Mouse (Mus musculus): ENCODE data around the gene Fam135a.

The Fam135a gene

DNA sequence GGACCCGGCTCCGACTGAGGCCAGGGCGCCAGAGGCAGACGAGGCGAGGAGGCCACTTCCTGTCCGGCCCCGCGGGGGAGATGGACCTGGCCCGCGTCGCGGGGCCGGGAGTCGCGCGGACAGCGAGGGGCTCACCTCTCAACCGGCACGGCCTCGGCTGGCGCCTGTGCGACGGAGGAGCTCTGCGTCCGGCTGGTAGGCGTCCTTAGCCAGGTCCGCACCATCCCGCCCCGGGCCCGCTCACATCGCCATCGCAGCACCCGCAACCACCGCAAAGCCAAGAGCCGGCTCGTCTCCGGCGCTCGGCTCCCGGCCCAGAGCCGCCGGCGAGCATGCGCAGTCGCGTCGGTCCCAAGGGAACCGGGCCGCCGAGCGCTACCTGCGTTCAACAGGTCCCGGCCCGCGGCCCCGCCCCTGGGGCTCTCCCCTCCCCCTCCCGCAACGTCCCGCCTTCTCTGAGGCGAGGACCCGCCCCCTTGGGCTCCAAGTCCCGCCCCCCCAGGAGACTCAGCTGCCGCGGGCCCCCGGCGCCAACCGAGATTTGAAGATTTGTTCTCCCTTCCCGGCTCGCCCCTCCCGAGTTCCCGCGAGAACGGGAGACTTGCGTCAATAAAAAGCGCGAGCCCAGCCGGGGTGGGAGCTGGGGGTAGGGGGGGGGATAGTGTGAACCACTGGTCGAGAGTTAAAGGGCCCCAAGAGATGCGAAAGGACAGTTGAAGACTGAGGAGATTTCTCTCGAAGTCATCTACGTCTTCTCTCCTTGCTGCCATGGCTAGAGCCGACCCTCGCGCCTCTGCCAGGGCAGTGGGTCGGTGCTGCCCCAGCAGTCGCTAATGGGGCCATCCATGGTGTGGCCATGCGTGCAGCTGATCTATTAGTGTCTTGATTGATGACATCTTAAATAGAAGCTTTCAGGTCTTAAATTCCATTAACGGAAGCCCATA, at the start of gene Fam135a:
Gene Fam135a, minus strand, starts transcription at position 416 of the 944 bp plus-strand sequence.
- DNase-seq, result peak; percentile 72 to 74

DNA sequence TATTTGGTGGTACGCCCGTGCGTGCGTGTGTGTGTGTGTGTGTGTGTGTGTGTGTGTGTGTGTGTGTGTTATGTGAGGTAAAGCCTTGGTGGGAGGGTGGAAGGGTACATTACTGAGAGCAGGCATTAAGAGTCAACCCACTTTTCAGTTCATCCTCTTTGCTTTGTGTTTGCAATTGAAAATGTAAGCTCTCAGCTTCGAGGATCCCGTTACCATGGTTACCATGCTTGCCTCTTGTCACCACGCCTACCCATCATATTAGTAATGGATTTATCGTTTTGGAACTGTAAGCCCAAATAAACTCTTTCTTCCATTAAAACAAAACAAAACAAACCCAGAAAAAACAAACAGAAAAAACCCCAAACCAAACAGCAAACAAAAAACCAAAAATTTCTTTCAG, 43.4 kb upstream of the Fam135a start:
- DNase-seq, result no peak

DNA sequence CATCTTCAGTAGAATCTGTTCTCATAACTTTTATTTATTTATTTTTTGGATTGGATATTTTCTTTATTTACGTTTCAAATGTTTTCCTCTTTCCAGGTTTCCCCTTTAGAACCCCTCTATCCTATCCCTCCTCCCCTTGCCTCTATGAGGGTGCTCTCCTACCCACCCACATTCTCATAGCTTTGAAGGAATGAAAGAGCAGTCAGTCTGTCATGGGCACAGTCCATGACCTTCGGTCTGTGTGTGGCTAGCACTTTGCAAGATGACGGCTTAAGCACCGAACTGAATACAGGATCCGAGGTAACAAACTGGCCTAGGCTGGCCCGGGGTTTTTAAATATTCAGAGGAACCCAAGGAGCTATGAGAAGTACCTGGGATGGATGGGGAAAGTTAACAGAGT, 40.4 kb upstream of the Fam135a start:
- no peak for DNase-seq

DNA sequence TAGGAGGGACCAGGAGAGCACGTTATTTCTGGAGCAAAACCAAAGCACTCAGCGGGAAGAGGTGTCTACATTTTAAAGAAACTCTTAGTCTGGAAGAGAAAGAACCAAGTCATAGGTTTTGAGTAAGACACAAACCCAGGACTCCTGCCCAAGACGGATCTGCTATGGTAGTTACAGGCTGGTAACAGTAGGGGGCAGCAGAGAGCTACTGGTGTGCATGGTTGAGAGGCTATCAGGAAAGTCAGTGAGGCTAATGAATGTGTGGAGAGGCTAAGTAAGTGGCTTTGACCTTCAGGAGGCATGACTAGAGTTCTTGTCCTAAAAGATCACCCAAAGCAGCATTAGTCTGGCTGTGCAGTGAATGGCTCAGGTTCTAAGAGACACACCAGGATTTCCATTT, 37.0 kb upstream of the Fam135a start:
- DNase-seq, result peak; percentile 53 to 54

DNA sequence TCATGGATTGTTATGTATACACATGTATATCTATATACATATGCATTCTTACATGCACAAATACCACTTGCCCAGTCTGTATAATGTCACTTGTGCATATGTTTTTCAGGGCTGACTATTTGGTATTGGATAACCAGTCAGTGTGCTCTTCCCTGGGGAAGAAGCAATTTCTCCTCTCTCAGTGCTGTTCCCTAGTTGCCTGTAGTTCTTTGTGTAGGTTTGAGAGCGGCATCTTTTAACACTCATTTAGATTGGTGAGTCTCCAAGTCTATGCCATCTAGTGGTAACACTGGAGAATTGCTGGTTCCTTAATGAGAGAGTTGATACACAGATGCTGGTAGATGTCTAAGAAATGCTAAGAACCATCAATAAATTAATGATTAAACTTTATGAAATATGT, 34.7 kb upstream of the Fam135a start:
- DNase-seq, result no peak

DNA sequence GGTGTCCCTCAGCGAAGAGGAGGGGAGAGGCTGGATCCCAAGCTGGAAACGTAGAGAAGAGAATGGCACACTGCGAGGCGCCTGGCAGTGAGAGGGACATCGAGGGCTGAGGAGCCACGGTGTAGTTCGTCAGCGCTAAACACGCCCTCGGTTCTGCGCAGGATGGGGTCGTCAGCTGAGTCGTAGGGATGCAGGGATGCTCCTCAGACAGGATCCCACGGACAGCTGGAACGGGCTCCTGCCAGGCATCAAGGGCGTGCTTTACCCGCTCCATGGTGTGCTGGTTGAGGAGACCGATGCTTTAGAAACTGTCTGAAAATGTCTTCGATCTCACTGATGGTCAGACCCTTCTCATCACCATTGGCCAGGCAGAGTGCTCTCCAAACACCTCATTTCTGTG, 33.7 kb upstream of the Fam135a start:
- no peak for DNase-seq

DNA sequence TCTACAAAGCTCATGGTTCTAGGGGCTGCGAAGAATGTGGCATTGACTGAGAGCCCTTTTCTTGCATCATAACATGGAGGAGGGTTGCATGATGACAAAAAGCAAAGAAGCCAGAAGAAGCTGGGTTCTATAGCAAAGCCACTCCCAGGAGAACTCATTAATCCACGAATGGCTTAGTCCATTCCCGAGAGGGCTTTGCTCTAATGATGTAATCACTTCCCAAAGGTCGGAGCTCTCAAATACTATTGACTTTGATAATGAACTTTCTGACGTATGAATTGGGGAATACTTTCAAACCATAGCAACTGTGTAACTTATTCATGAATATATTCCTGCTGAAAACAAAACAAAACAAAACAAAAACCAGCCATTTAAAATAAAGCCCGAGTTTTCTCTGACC, 27.7 kb upstream of the Fam135a start:
- no peak for DNase-seq

DNA sequence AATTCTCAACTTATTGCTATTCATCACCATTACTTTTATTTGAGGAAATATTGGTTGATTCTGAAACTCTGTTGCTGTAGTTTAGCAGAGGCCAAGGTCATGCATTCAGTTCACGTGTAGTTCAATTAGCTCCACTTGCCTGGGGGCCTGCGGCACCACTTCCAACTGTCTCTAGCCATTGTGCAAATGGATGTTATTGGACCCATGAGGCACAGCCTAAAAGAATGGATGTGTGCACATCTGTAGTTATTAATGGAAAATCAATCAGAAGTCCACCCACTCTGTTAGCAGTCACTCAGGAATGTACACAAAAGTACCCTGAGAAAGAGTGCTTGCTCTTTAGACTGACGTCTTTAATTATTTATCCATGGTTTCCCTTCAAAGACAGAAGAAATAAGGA, 24.5 kb upstream of the Fam135a start:
- no peak for DNase-seq

DNA sequence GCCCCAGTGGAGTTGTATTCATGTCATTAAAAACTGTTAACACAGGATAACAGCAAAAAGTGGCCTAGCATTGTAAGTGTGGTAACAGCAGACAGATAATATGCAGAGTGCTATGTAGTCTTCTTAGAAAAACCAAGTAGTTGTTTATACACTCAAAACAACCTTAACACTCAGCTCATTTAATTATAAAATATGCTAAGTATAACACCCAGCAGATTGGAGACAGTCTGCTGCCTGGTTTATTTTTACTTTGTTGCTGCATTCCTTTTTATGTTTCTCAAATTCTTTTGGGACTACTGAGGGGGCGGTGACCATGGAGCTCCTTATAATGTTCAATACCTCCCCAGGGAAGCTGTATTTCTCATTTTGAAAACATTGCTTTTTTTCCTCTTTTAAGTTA, 22.4 kb upstream of the Fam135a start:
- DNase-seq, result no peak

DNA sequence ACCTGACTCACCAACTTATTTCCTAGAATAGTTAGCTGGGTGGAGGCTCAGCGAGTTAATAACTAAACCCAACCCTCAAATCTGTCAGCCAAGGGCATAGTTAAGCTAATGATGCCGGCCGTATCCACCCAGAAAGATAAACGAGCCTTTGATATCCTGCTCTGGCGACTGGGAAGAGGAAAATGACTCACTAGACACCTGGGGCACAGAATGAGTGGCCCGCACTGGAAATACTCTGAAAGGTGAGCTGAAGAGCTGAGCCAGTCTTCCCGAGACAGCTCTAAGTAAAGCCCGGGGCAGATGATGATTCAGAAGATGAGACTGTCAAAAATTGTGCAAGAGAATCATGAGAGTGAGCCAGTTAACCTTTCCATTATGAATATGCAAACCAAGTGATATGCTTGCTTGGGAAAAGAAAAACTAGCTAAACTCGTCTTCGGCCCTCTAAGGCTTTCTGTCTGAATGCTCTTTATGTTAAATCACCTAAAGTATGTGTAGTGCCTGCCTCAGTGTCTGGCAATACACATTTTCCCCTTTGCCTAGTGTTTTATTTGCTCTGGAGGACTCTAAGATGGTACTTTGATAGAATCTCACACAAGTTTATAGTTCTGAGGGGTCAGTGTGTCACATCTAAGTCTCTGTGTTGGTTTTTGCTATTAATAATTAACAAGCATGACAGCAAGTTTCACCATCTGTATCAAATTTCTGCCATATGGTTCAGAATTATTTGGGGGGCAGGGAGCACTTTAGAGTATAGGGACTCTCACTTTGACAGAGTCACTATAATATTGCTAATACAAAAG, 8.0 kb upstream of the Fam135a start:
- no peak for DNase-seq

DNA sequence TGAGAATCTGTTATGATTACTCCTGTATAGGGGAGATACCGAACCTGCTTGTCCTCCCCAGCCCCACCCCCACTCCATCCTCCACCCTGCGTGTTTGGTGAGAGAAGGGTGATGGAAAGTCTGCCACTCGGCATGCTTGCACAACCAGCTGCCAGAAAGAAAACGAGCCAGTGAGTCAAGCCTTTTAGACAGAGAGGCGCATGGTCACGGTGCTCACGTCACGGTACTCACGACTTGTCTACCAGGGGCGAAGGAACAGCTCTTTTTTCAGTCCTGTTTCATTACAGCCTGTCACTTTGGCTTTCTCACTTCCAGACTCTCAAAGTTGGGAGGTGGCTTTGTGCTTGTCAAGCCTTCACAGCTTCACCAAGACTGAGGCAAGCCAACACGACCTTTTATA, 7.2 kb upstream of the Fam135a start:
- DNase-seq, result no peak

DNA sequence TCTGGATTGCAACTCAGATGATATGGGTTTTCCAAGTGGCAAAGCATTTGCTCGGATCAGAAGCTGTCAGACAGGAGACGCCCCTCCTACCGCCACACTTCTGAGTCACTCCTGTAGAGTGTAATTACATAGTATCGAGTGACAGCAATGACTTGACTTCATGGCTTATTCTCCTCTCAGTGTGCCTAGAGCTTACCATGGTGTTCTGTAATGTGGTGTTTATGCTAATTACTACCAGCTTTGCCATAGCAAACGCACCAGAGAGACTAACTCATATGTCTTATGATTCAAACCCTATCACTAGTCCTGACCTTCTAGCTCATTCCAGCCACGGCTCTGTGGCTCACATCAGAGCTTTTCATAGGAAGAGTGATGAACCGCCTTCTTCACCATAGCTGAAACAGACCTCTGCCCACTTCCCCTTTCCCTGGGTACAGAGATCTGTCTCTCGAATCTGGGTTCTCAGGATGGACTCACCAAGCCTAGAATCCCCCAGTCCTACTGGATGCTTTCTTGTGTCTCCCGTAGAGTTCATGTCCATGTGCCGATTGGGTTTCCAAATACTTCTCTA, 2.5 kb upstream of the Fam135a start:
- DNase-seq, result no peak

DNA sequence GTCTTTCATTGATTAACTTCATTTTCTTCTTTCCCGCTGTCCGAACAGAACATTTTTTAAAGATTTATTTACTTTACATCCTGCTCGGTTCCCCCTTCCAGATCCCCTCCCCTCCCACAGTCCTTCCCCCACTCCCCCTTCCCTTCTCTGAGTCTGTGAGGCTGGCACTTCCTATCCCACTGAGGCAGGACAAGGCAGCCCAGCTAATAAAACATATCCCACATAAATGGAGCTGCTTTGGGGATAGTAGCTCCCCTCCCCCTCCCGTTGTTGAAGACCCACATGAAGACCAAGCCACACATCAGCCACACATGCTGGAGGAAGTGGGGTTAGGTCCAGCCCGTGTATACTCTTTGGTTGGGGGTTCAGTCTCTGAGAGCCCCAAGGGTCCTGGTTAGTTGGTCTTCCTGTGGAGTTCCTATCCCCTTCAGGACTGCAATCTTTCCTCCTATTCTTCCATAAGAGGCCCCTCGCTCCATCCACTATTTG, 773 bp upstream of the Fam135a start:
- DNase-seq, result no peak

DNA sequence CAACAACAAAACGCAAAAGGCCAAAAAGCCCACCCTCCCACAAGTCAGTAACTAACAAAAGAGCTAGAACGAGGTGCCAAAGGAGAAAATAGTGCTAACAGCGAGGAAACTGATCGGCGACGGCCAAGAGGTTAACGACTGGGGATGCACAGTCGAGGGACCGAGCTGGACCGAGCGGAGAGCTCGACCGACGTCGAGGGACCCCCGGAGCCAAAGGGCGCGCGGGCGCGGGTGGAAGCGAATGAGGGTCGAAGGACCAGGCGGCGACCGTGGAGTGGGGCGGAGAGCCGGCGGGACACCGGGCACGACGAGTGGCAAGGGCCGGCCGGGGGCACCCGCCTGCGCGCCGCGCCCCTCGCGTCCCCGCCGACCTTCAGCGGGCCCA, 608 bp downstream of the Fam135a start:
- no peak for DNase-seq

DNA sequence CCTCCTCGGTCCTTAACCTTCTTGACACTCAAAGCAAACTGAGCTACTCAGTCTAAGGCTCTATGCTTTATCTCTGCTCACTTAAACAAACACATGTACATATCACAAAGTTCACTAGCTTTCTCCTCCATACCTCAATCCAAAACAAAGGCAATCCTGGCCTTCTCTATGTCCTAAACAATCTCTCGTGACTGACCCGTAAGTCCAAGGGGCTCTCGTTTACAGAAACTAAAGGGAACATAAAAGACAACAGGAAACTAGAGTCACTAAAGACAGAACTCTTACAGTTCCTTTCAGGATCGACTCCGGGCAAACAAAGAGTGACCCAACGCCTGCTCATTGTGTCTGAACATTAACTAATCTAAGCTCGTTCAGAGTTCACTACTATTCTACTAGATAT, 2.6 kb downstream of the Fam135a start:
- DNase-seq, result no peak

DNA sequence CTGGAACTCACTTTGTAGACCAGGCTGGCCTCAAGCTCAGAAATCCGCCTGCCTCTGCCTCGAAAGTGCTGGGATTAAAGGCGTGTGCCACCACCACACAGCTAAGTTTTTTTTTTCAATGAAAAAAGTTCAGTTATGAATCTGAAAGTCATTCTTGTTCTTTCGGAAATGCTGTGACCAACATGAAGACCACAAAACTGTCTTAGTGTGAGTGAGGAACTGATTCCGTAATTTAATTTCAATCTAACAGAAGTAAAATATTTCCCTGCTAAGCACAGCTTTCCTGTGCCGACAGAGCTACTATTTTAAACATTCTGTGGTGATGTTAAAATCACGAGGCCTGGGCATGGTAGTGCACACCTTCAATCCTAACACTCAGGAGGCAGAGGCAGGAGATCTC, 7.7 kb downstream of the Fam135a start:
- no peak for DNase-seq

DNA sequence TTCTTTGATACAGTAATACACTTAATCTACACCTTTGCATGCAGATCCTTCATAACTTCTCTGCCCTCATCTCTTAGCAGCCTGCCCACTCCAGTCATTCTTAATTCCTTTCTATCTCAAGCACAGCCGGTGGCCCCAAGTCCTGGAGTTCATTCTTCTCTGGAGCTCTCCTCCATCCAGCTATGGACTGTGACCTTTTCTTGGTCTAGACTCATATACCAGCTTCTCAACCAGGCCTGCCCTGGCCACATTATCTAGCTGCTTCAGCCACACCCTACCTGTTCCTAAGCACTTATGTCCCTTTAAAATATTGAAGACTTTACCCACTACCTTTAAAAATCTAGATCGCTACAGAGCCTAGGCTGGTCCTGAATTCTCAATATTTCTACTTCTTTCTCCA, 9.5 kb downstream of the Fam135a start:
- DNase-seq, result no peak

DNA sequence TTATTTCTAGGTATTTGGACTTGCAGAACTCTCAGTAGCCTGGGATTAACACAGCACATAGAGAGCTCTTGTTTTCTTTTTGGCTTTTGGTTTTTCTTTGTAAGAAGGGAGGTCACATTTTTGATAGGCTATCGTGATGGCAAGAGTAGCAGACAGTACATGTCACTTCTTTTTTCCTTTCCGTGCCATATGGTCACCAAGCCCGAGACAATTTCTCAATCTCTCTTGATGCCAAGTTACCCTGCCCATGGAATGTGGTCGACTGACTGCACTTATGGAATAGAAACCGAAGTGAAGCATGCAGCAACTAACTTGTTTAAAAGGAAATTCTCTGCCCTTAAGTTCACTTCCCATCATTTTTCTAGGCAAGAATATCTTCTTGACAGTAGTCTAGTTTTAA, 10.0 kb downstream of the Fam135a start:
- DNase-seq, result no peak

DNA sequence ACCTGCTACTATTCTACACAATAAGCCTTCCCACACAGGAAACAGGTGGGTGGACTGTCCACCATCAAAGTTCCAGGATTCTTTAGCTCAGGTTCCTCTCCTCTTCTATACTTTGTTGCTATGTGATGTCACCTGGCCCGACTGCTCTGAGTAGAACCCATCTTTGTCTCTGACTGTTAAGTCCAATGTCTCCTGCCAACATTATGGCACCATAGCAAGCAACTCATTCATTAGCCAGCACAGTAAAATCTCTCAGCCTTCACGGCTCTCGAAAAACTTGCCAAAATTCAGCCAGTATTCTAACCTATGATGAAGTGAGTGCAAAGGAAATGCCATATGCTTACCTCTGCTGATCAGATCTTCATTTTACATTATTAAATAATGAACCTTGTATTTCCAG, 14.0 kb downstream of the Fam135a start:
- DNase-seq, result no peak

DNA sequence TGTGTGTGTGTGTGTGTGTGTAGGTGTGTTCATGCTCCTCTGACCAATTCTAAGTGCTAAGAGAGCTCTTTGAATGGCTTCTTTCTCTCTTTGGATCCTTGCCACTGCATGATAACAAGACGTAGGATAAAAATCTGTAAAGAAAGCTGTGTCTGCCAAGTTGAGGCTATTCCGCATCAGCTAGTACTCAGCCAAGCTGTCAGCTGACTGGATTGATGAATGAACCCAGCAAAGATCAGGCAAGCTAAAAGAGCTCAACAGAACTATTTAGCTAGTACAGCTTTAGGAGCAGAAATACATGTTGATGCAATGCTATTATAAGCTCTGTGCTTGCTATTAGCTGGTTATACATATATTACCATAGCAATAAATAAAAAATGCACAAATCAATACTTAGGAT, 25.7 kb downstream of the Fam135a start:
- DNase-seq, result no peak

DNA sequence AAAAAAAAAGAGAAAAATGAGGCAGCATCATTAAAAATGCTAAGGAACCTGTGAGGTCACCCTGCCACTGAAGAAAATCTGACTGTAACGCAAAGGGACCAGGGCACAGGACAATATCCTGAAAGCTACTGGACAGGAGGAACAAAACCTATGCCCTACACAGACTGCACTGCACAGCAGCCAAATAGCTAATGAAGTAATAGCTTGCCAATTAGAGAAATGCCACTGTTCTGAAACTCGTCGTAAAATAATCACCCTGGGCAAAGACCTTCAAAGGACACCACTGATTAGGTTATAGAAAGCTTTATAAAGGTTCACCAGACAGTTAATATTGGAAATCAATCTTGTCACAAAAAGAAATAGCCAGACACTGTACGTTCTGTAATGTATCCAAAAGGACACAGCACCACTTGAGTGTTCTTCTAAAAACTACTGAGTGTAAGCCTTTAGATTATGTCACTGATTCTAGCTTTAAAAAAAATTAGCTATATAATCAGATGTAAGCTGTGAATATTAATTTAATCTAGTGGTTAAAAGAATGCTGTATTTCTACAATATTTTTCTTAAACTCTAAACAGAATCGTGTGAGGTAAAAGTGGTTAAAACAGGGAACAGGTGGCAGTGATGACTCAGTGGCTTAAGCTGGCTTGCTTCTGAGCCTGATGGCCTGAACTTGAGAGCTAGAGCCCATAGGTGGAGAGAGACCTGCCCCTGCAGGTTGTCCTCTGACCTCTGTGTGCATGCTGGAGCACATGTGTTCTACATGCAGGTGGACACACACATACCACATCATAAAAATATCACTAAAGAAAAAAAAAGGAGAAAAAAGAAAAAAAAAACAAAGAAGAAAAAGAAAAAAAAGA, 26.5 kb downstream of the Fam135a start:
- DNase-seq, result no peak

DNA sequence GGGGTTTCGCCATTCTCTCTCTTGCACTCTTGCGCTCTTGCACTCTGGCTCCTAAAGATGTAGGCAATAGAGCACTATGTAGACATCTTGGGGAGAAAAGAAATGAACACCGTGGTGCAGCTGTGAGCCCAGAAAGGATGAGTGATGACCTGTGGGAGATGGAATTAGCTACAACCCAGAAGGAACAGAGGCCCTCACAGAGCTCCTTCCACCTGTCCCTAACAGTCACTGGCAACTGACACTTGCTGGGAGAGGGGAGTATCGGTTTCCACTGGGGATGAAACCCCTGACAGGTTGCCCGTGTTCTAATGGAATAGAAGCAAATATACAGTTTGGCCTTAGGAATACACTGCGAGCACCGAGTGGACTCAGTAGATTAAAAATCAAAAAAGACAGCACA, 31.3 kb downstream of the Fam135a start:
- no peak for DNase-seq

DNA sequence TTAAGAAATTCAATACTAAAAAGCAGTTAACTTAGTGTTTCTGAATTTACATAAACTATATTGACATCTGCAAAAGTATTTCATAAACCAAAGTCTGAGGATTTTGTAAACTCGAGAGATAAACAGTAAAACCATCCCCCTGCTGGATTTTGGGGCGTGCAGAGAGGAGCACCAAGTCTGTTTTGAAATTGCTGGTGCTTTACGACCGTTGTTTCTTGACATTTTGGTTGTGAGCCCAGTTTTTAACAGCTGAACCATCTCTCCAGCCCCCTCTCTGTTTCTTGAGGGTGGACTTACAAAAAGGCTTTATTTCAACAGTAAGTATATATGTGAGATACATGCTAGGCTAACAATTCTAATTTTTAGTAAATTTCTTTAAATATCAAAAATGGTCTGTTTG, 33.4 kb downstream of the Fam135a start:
- no peak for DNase-seq

Measured in B cell, adult 2 months (primary cell).